Mouse (Mus musculus) kidney, postnatal 25 days (tissue): ENCODE results near the gene Cd247.

Experiments
- DNase-seq, 2 experiments: peaks; one replicate each; pipeline ENCODE4 v3.0.0; 2021; ENCODE audit warnings: mixed read lengths in 2 of 2

Cd247 gene

DNA sequence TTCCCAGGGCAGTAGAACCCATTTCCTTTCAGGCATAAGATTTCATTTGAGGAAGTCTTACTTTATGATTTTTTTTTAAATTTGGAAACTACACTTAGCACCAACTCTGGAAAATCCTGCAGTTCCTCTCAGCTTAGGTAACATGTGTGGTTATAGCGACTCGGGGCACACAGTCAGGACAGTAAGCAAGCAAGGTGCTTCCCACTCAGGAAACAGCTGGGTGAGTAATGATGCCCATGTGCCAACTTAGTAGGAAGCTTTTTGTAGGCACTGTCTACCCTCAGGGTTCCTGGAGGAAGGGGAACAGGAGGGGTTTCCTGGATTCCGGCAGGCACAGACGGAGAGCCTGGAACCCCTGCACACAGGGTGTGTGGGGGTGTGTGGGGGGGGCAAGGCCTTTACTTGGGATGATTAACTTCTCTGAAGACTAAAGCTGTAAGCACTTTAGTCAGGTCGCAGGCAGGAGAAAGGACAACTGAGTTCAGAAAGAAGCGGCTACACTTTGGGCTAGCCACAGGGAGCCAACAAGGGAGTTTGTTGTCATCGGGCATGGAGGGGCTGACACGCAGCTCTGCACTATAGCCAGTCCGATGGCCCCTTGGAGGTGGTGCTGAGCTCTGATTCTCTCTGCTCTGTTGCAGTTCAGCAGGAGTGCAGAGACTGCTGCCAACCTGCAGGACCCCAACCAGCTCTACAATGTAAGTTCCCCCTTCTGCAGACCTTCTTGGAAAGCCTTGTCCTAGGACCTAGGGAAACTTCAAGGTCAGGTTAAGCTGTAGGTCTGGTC, 67.5 kb downstream of the Cd247 start:
- DNase-seq = peak in 1 of 2 experiments; percentile 49

- DNase-seq = no peak
Measured at GRCm38 (mm10) chr1:165857279-165857678, 68.8 kb downstream of the Cd247 start.

DNA sequence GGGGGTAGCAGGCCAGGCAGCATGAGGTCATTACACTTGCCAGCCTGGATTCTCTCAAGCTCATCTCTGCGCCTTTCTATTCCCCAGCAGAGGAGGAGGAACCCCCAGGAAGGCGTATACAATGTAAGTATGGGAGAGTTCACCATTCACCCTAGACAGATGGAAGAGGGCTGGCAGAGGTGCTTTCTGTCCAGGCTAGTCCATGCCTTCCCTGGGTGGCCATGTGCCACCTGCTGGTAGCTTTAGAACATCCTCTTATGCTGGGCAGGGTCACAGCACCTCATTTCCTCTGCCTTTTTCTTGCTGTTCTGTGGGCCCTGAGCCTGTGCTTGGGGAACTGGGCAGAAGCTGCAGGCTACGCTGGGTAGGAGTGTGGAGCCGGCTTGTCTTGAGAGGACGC, 69.9 kb downstream of the Cd247 start:
- DNase-seq = peak in 1 of 2 experiments; percentile 24

GRCm38 (mm10) chr1:165860373-165861234, 72.1 kb downstream of the Cd247 start:
- DNase-seq = no peak

- DNase-seq = no peak
Measured at GRCm38 (mm10) chr1:165861235-165861609, 72.7 kb downstream of the Cd247 start.

- no peak for DNase-seq
Measured at GRCm38 (mm10) chr1:165862059-165862458, 73.6 kb downstream of the Cd247 start.

GRCm38 (mm10) chr1:165864864-165865795, 76.6 kb downstream of the Cd247 start:
- no peak for DNase-seq

DNA sequence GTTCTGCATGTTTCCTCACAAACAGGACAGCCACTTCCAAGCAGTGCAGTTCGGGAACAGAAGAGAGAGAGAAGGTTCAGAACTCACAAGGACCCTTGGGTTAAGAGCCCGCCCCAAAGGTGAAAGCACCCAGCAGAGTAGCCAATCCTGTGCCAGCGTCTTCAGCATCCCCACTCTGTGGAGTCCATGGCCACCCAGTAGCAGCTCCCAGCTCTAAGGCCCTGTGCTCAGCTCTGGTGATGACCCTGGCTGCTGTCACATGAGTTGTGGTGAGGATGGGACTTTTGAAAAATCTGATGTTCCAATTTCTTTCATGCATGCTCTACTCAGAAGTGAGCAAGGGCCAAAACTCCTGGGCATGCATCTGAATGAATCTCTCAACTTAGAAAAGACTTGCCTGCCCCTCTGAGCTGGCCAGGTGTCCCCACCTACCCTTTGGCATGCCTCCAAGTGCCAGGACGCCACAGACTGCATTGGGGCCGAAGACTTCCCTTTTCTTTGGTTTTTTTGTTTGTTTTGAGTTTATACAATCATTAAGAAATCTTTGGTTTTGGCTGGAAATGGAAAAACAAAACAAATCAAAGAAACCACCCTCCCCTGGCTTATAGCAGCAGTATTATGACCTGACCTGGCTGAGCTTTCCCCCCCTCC, 78.3 kb downstream of the Cd247 start:
- DNase-seq = no peak

GRCm38 (mm10) chr1:165868659-165869058, 80.2 kb downstream of the Cd247 start:
- no peak for DNase-seq

DNA sequence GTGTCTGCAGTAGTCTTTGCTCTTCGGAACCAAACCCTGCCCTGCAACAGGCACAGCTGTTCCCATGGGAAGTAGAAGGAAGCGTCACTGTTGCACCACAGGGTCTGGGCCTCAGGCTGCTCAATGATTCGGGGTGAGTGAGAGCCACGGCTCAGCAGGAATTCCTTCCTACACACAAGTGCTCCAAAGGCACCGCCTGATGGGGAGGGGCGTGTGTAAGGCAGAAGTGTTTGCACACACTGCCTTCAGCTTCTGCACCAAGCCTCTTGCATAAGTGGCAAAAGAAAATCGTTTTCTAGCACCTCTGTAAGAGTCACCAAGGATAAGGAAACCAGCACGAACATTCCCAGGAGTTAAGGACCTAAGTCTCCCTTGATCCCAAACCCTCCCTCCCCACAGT, 86.2 kb downstream of the Cd247 start:
- DNase-seq = no peak

DNA sequence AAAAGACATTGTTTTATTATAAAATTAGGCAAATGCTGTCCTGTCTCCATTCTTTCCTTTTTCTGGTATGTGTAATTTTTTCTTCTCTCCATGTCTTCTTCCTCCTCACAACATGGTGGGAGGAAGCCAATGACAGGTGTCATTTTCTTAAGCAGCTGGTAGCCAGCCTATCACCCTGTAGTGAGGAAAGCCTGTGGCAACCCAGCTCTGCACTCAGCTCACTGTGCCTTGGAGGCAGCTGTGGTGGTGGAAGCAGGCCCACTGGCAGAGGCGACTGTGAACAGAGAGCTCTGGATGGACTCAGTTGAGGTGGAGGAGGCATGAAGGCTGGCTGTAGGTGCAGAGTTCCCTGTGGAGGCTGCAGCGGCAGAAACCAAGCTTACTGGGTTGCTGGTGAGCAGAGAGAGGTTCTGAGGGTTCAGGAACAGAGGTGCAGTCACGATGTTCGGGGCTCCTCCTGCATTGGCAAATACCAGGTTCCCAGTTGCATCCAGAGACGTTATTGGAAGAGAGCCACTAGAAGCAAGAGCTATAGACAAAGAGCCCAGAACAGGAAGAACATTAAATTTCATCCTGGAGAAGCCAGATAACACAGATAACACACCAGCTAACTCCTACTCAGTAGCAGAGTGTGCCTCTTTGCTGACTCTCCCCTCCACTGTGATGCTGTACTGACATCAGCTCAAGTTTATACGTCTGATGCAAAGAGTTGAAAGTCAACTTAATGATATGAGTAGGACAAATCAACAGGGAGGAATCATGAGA, 87.2 kb downstream of the Cd247 start:
- DNase-seq = no peak

DNA sequence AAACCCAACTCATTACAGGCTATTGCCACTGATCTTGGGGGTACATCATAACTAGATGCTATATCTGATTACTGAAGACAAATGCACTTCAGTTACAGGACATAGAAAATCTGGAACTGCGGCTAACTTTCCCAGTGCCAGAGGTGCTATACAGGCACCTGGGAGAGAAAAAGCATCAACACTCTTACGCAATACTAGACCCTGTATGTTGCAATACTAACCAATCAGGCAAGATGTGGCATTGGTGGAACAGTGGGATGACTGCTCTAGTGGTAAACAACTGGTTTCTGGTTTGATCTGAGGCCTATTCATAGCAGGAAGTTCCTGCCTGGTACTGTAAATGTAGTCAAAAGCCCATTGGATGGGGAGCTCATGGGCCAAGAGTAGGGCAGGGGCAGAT, 90.3 kb downstream of the Cd247 start:
- DNase-seq = no peak

DNA sequence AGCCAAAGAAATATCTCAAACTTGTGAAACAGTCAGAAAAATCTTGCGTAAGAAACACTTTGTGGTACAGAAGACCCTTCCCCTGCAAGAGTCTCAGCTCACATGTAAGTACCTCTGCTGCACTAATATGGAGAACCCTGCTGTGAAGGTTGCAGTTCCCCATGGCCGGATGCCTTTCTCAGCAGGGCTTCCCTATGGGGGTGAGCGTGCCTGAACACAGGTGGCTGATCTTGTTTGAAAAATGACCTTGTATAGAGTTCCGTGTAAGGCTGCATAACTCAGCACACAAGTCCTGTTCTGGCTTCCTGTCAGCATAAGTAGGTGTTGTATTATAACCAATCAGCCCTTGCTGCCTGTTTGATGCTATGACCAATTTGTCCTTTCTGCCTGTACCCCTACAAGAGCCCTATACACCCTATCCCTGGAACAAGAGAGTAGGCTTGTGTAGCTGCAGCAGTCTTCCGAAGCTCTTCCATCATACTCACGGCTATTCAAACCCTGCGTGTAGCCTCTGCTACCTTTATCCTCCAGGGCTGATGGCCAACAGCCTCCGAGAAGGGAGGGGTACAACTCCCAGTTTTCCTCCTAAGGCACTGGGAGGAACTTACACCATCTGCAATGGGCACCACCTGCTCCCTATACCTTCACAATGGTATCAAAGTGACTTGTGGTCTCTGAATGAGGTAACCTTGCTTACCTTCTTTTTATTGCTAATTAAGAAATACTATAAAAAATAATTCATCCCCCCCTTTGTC, 93.8 kb downstream of the Cd247 start:
- DNase-seq = no peak

DNA sequence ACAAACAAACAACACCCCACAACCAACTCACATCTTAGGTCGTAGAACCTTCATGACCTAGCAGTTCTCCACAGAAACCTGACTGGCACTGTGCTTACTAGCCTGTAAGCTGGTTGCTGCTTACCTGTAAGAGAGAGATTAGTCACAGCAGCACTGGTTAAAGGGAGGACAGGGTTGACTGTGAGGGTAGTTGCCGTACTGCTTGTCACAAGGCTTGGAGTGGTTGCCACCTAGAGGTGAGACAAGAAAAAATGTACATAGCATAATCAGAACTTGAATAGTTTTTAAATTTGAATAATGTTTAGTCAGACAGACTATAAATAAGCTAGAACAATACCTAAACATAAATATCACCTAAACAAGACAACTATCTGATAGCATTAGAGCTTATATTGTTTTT, 103.2 kb downstream of the Cd247 start:
- DNase-seq = no peak

DNA sequence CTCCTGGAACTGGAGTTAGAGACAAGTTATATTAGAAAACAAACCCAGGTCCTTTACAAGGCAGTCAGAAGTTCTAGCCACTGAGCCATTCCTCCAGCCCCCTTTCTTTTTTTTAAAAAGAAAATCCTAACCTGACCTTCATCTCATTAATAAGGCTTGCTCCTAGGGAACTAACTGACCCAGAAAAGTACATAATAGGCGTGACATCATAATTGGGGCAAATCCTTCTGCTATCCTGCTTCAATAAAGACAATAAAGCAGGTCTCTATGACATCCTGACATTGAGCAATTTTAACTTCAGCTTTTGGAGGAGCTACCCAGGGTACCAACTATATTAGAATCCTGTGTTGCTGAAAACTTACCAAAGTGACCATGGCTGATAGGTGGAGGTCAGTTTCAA, 115.1 kb downstream of the Cd247 start:
- no peak for DNase-seq

GRCm38 (mm10) chr1:165908153-165908552, 119.7 kb downstream of the Cd247 start:
- no peak for DNase-seq

- DNase-seq = no peak
Measured at GRCm38 (mm10) chr1:165908806-165909205, 120.3 kb downstream of the Cd247 start.

GRCm38 (mm10) chr1:165909471-165909870, 121.0 kb downstream of the Cd247 start:
- no peak for DNase-seq

DNA sequence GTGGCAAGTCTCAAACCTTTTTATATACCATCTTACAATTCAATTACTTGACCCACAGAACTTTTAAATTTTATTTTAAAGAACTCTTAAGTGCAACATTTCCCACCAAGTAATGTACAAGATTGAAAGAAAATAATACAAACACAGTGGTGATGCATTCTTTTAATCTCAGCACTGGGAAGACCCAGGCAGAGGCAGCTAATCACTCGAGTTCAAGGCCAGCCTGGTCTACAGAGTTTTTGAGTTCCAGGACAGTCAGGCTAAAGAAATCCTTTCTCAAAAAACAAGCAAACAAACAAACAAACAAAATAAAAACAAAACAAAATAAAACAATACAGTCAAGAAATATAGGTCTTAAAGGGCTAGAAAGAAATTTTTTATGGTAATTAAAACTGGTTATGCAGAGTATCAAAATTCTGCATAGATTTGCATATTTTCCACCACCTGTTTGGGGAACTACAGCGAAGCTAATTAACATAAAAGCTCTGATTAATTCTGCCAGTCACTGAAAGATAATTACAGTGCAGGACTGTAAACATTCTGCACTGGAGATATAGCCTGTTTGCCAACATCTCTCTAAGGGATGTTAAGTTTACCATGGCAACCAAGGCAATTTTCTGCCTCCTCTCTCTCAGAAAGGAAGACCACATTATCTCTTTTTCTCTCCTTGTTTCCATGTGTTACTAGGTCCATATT, 125.4 kb downstream of the Cd247 start:
- no peak for DNase-seq

- no peak for DNase-seq
Measured at GRCm38 (mm10) chr1:165914416-165914801, 125.9 kb downstream of the Cd247 start.
